Mouse (Mus musculus): ENCODE measurements around the gene Gjd3.
"Not testable (repeated sequence)": the region's sequence is repeated elsewhere in the genome, so short reads cannot be mapped to it uniquely, and the experiment has no call there.

GRCm38 (mm10) chr11:98933847-98934246 lies 49.0 kb downstream of the Gjd3 start:
- TF ChIP-seq CTCF (IDR thresholded peaks at IDR 0.05; ENCODE audit: borderline replicate concordance, insufficient read depth, low read length); POLR2A (IDR thresholded peaks at IDR 0.05; ENCODE audit: low read depth, low read length): not testable (repeated sequence)

All from embryonic fibroblast, embryonic 13.5 days (primary cell).